Mouse (Mus musculus): ENCODE data around the gene Mast3.

DNA sequence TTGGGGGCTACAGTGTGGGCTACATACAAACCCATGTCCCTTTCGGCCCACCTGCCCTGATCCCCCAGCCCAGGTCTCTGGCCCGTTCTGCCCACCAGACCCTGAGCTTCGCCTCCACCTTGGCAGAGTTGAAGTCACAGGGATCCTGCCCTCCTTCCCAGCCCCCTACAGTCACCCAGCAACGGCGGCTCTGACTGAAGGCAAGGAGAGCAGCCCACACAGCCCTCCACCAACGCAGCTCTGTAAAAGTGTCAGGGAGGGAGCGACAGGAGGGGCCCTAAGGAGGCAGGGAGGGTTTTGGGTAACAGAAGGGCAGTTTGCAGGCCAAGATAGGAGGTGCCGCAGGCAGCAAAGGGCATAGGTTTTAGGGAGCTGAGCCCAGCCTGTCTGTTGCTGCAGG, 14.0 kb downstream of the Mast3 start:
- TF ChIP-seq POLR2AphosphoS2 (IDR thresholded peaks at IDR 0.05; ENCODE audit: insufficient read length, low read depth) (no peak), POLR2A (IDR thresholded peaks at IDR 0.05; ENCODE audit: insufficient read length, low read depth) (no peak), CEBPB (IDR thresholded peaks at IDR 0.05; ENCODE audit: insufficient read depth, poor library complexity, severe bottlenecking) (no peak), TCF3 (IDR thresholded peaks at IDR 0.05; ENCODE audit: insufficient read length, low read depth) (no peak), USF1 (IDR thresholded peaks at IDR 0.05; ENCODE audit: low read depth) (no peak), MAX (IDR thresholded peaks at IDR 0.05; ENCODE audit: low read depth) (no peak), MYOG (IDR thresholded peaks at IDR 0.05; ENCODE audit: control insufficient read depth in 1 of 3, insufficient read depth in 1 of 3, insufficient read length in 2 of 3, low read depth in 2 of 3) (no peak), REST (IDR thresholded peaks at IDR 0.05; ENCODE audit: insufficient read depth, insufficient read length) (no peak)

All from myocyte (in vitro differentiated cells).